Mouse (Mus musculus): ENCODE results near the gene S100a16.

The S100a16 gene

GRCm38 (mm10) chr3:90525421-90525820 is 11.6 kb upstream of the S100a16 start:
- DNase-seq: no peak

- DNase-seq: no peak
Measured at GRCm38 (mm10) chr3:90526076-90526475, 11.0 kb upstream of the S100a16 start.

DNA sequence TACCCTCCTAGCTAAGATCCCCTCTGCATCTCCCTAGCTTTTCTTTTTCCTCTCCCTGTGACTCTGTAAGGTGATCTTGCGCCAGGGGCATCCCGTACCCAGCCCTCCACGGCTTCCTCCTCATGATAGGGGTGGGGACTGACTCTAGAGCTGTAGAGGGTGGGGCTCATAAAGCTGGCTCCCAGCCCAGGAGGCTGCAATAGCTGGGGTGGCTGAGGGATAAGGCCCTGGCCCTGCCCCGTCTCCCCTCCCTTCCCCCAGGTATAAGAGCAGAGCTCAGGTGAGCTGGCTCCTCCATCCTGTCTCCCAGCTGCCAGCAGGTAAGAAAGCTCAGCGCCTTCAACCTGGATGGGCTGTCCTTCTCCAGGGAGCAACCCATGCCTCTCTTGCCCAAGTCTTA is 10.5 kb upstream of the S100a16 start, which contains the start of gene S100a14:
S100a14 (plus strand) TSS at position 277 of the 400 bp plus-strand sequence.
- no peak for DNase-seq

GRCm38 (mm10) chr3:90527291-90527873 is 9.7 kb upstream of the S100a16 start:
- DNase-seq: no peak

DNA sequence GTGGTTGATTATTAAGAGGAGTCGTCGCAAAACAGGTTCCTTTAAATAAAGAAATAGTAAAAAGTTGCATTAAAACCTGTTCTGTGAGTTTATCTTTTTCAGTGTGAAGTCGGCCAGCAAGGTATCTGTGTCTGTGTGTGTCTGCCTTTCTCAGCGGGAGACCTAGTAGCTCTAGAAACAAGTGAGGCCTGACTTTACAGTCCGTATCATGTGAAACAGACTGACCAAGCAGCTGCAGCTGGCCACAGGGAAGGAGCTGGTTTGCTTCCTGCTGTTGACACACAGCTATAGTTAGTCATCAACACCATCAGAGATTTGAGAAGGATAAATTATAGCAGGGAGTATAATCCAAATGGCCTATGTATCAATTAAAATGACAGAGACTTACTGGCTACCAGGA is 5.3 kb upstream of the S100a16 start:
- DNase-seq: no peak

DNA sequence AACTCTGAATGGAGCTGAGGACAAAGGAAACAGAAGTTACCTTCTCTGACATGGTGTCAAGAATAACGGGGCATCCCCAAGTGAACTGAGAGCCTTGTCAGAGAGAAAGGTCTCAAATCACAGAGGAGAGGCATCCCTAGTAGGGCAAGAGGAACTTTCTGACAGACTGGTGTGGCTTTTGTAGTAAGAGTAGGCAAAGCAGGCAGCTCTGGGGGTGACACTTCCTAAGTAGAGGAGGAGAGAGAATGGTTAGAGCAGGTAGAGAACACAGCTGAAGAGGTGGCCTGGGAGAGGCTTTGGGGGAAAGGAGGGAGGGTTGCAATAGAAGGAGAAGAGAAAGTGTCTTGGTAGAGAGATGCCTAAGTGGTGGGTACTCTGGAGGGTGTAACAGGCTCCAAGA is 1.6 kb upstream of the S100a16 start:
- no peak for DNase-seq

DNA sequence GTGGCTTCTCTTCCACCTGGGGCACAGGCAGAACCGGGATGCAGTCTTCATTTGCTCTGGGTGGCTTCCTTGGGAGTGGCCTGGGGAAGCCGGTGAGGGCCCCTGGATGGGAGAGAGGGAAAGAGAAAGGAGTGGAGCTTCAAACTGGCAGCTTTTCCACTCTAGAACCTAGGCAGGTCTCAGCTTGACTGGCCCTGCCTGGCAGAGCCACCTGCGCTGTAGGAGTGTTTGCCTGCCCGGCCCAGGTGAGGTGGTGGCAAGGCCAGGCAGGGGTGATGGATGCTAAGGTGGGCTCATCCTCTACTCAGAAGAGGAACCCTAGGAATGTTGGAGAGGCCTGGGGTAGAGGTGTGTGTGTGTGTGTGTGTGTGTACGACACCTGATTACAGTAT is 847 bp downstream of the S100a16 start:
- DNase-seq: no peak

DNA sequence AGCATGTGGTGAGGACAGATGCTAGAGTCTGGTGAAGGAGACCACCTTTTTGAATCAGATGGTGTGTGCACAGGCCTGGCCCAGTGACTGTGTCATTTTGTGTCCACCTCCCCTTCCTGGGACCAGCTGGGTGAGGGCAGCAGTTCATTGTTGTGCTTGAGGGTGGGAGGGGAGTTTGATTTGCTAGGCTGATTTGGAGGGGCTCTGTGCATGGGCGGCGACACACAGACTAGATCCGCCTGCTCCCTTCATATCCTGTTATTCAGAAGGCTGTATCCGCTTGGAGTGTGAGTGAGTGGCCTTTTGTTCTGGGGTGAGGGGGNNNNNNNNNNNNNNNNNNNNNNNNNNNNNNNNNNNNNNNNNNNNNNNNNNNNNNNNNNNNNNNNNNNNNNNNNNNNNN is 3.9 kb downstream of the S100a16 start:
- no peak for DNase-seq

DNA sequence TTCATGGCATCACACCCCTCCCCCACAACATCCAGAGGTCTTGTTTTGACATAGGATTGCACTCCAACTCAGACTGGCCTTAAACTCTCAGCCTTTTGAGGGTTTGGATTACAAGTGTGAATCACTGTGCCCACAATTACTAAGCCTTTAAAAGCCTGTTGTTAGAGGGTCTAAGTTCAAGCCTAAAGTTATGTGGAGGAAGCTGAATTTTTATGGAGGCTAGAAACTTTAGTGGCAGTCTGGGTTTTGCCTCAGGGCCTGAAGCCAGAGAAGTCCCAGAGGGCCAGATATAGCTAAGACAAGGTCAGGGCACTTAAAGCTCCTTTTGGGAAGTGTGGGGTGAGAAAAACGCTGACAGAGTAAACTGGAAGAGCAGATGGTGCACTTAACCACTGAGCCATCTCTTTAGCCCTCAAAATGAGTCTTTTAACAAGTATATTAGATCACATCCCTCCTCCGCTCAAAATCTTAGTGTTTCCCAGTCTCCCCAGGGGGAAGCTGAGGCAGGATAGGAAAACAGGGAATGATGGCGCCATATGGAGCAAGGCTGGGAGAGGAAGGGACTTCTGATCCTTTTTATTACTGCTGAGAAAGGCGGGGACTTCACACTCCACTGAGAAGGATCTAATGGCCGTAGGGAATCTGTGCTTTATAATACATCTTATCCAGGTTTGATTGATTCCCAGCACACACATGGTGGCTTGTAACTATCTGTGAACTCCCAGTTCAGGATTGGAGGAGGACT is 12.8 kb downstream of the S100a16 start:
- DNase-seq: no peak

DNA sequence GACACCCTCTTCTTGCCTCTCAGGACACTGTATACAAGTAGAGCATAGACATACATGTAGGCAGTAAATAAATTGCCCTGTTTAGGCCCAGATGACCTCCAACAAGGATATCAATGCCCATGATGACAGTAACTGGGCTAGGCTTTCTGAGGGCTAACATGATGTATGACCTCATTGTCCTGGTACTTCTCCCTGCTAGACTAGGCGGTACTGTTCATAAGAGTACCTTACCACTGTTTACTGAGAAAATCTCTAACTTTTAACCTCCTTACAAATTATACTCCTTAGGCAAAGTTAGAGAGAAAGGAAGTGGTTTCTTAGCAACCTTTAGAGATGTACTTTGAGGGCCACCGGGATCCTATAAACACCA is 13.4 kb downstream of the S100a16 start:
- DNase-seq: no peak

- DNase-seq: no peak
Measured at GRCm38 (mm10) chr3:90552231-90552630, 15.2 kb downstream of the S100a16 start.

- DNase-seq: no peak
Measured at GRCm38 (mm10) chr3:90555954-90556353, 18.9 kb downstream of the S100a16 start.

GRCm38 (mm10) chr3:90560008-90560628 is 23.1 kb downstream of the S100a16 start, which contains the start of gene S100a3:
S100a3 (plus strand) TSS chr3:90560578.
- no peak for DNase-seq

DNA sequence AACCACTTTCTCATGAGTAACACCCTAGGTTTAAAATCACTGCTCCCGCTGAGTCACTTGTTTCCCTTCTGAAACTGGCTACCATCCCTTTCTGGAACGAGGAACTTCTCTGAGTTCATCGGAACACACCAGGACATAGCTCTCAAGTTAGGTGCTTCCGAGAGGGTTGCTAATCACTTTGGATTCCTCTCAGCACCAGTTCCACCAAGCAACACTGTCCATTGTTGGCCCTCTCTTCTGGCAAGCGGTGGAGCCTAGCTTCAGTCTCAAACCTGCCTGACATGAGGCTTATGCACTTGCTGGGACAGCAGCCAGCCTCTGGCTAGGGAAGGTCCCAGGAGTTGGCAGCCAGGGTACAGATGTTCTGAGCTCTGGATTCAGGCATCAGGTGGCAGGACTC is 37.6 kb downstream of the S100a16 start:
- DNase-seq: no peak

DNA sequence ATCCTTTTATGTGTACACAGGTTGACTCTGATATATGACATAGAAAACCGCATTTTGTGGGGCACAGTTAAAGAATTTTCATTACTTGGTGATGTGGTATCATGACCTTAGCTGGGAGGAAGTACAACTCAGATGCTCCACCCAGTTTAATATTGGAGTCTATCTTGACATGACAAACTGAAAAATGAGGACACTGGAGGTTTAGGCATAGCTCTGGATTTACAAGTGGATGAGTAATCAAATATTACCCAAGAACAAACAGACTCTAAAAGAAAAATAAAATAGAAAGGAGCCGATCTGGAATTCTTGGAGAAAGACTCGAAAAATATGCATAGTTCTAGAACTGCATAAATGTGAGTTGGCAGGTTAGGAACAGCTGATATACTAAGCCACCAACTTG is 38.3 kb downstream of the S100a16 start:
- DNase-seq: no peak

GRCm38 (mm10) chr3:90576351-90577001 is 39.4 kb downstream of the S100a16 start:
- DNase-seq: no peak

GRCm38 (mm10) chr3:90579433-90579832 is 42.4 kb downstream of the S100a16 start:
- no peak for DNase-seq

- DNase-seq: no peak
Measured at GRCm38 (mm10) chr3:90581141-90581540, 44.1 kb downstream of the S100a16 start.

DNA sequence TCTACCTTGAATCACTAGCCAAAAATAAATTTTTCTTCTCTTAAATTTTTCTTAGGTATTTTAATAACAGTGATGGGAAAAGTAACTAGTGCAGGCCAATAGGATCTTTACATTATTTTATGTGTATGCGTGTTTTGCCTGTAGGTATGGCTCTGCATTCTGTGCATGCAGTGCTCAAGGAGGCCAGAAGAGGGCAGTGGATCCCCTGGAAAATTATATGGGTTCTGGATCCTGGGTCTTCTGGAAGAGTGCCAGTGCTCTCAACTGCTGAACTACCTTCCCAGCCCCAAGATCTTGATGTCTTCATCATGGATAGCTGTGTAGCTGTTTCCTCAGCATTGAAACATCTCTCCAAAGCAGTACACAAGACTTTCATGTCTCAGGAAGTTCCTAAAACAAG is 45.1 kb downstream of the S100a16 start:
- DNase-seq: no peak

- DNase-seq: no peak
Measured at GRCm38 (mm10) chr3:90582556-90582955, 45.5 kb downstream of the S100a16 start.

DNA sequence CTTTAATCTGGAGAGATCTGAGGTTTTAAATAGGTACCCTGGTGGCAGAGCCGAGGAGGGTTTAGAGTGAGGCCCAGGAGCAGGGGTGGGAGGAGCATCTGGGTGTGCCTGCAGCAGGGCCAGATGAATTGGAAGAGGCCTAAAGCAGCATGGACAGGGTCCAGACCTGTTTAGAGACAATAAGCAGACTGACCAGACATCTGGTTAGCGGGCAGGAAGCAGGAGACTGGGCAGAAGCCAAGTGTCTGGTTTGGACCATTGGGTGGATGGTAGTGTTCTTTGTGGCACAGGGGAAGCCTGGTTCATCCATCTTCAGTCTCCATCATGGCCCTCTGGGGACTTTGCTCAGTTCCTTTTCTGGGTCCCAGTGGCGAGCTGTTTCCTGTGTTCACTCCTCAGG is 46.8 kb downstream of the S100a16 start:
- no peak for DNase-seq

DNA sequence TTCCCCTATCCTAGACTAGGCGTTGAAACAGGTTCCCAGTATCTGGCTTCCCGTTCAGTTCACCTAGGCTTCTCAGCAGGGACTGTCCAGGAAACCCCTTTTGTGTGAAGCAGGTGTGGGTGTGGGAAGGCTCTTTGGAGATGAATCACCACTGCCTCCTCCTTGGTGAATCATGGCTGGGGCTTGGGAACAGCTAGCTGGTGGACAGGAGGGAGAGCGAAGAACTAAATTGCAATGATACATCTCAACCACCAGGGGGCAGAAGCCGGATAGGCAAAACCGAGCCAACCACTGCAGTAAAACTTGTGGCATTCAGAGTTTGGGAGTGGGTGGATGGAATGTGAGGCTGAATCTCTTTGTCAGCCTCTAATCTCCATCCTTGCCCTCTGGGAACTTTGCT is 48.5 kb downstream of the S100a16 start:
- DNase-seq: peak; percentile 28

GRCm38 (mm10) chr3:90586016-90586643 is 49.1 kb downstream of the S100a16 start:
- DNase-seq: no peak
